Mouse (Mus musculus) cerebellum, adult 2 months (tissue): ENCODE results near the gene Zdhhc1. TPM values are rescaled to one million over a fixed set of nuclear protein-coding genes. Genes with fewer than 3 reads are reported as not detected.

ENCODE experiments used
- DNase-seq, 2 experiments: peaks; one replicate each; pipeline ENCODE4 v3.0.0; 2021
- H3K27ac ChIP-seq: fragments of 200-500 bp; 2 replicates; pipeline ENCODE4 v1.5.1; 2012; ENCODE audit warnings: low read length, control low read depth, inconsistent platforms; ENCODE audit not compliant: insufficient read depth
- H3K27me3 ChIP-seq: fragments of 200-500 bp; 2 replicates; pipeline ENCODE4 v1.6.1; 2012; ENCODE audit warnings: inconsistent platforms, mild to moderate bottlenecking, low read length, moderate library complexity; ENCODE audit not compliant: control insufficient read depth, insufficient read depth
- H3K4me1 ChIP-seq: fragments of 200-500 bp; 2 replicates; pipeline ENCODE4 v1.6.1; 2011; ENCODE audit warnings: low read length; ENCODE audit not compliant: control insufficient read depth, insufficient read depth
- H3K4me3 ChIP-seq: fragments of 200-500 bp; replicated peaks from 2 replicates; pipeline ENCODE3; 2011; ENCODE audit warnings: mild to moderate bottlenecking, low read depth, low read length, control low read depth; ENCODE audit not compliant: insufficient read depth
- CTCF ChIP-seq: fragments of 200-500 bp; IDR thresholded peaks from 2 replicates; pipeline ENCODE4 v1.5.1; 2011; ENCODE audit warnings: low read depth, mild to moderate bottlenecking, control low read depth, low read length, moderate library complexity, borderline replicate concordance; ENCODE audit not compliant: insufficient read depth
- POLR2A ChIP-seq: fragments of 200-500 bp; IDR thresholded peaks from 2 replicates; pipeline ENCODE4 v1.6.1; 2011; ENCODE audit warnings: low read length, control low read depth, borderline replicate concordance; ENCODE audit not compliant: insufficient read depth
- WGBS: fragments of 180-500 bp; shearing (Covaris S2); methylation state at CpG from one replicate; pipeline ENCODE4 v1.1.7; 2018; 5-methylcytosine and 5-hydroxymethylcytosine counted together
- polyA plus RNA-seq: library from polyadenylated mRNA; depleted of rRNA; stranded (reverse); fragments of >200 nt; gene quantifications from 2 replicates; pipeline ENCODE4 v1.2.3, GENCODE M21; 2012

Gene Zdhhc1
- polyA plus RNA-seq, 1 experiment = 64.7 TPM

GRCm38 (mm10) chr8:105442661-105443060 lies 54.0 kb downstream of the Zdhhc1 start:
- H3K4me1 ChIP-seq = peaks cover 3% of the 10 kb centered on the region; the same call in 1 of the 2 replicates
- DNase-seq = no peak
- H3K27ac ChIP-seq = no peak overlapping the region
- no peak for TF ChIP-seq CTCF
- 46% methylated on average over 5 of the region's 5 CpGs for WGBS
- no peaks in the 10 kb centered on the region for H3K27me3 ChIP-seq
- H3K4me3 ChIP-seq = no peak overlapping the region

- TF ChIP-seq POLR2A = no peak
- TF ChIP-seq CTCF = no peak
- no peak for DNase-seq
- WGBS = 14% methylated on average over 6 of the region's 6 CpGs
Observed at GRCm38 (mm10) chr8:105441433-105441832, 55.3 kb downstream of the Zdhhc1 start.

GRCm38 (mm10) chr8:105438865-105439264 lies 57.8 kb downstream of the Zdhhc1 start:
- no peaks in the 10 kb centered on the region for H3K4me1 ChIP-seq
- no peak for TF ChIP-seq POLR2A
- peak; percentile 38; the same call in 1 of the 2 replicates for TF ChIP-seq CTCF
- no peak overlapping the region for H3K4me3 ChIP-seq
- no peak overlapping the region for H3K27ac ChIP-seq
- H3K27me3 ChIP-seq = no peaks in the 10 kb centered on the region
- no peak for DNase-seq
- WGBS = 66% methylated on average over 5 of the region's 5 CpGs

More at GRCm38 (mm10) chr8:105441433-105441832, 55.3 kb downstream of the Zdhhc1 start:
- Histone ChIP-seq H3K27ac (no peak overlapping the region), H3K4me3 (no peak overlapping the region), H3K4me1 (peaks cover 3% of the 10 kb centered on the region; the same call in 1 of the 2 replicates), H3K27me3 (no peaks in the 10 kb centered on the region)

GRCm38 (mm10) chr8:105437078-105437748 lies 59.5 kb downstream of the Zdhhc1 start:
- 89% methylated on average over 5 of the region's 5 CpGs for WGBS
- H3K27ac ChIP-seq = no peak overlapping the region
- DNase-seq = no peak
- TF ChIP-seq POLR2A (no peak), CTCF (no peak)
- H3K4me1 ChIP-seq = peaks cover 3% of the 10 kb centered on the region; the same call in 1 of the 2 replicates
- no peaks in the 10 kb centered on the region for H3K27me3 ChIP-seq
- no peak overlapping the region for H3K4me3 ChIP-seq

- Histone ChIP-seq H3K27ac (no peak overlapping the region), H3K4me3 (no peak overlapping the region), H3K4me1 (peaks cover 3% of the 10 kb centered on the region; the same call in 1 of the 2 replicates), H3K27me3 (no peaks in the 10 kb centered on the region)
- TF ChIP-seq CTCF = no peak
- TF ChIP-seq POLR2A = no peak
- WGBS = 62% methylated on average over 5 of the region's 5 CpGs
- no peak for DNase-seq
Observed at GRCm38 (mm10) chr8:105436218-105436617, 60.5 kb downstream of the Zdhhc1 start.

GRCm38 (mm10) chr8:105434136-105434535 lies 62.6 kb downstream of the Zdhhc1 start:
- H3K27ac ChIP-seq = no peak overlapping the region
- peaks cover 3% of the 10 kb centered on the region; the same call in 1 of the 2 replicates for H3K4me1 ChIP-seq
- H3K27me3 ChIP-seq = no peaks in the 10 kb centered on the region
- no peak for DNase-seq
- H3K4me3 ChIP-seq = no peak overlapping the region
- WGBS = 81% methylated on average over 5 of the region's 5 CpGs
- TF ChIP-seq POLR2A = no peak
- TF ChIP-seq CTCF = no peak

- peaks cover 3% of the 10 kb centered on the region; the same call in 1 of the 2 replicates for H3K4me1 ChIP-seq
- no peak for DNase-seq
- no peak overlapping the region for H3K4me3 ChIP-seq
- H3K27me3 ChIP-seq = no peaks in the 10 kb centered on the region
- WGBS = 53% methylated on average over 5 of the region's 5 CpGs
- TF ChIP-seq CTCF (no peak), POLR2A (no peak)
- H3K27ac ChIP-seq = no peak overlapping the region
Observed at GRCm38 (mm10) chr8:105433511-105433910, 63.2 kb downstream of the Zdhhc1 start.

GRCm38 (mm10) chr8:105433021-105433420 lies 63.7 kb downstream of the Zdhhc1 start:
- H3K27ac ChIP-seq = no peak overlapping the region
- WGBS = 48% methylated on average over 6 of the region's 6 CpGs

More at GRCm38 (mm10) chr8:105433021-105433420, 63.7 kb downstream of the Zdhhc1 start:
- Histone ChIP-seq H3K27me3 (no peaks in the 10 kb centered on the region), H3K4me3 (no peak overlapping the region), H3K4me1 (peaks cover 3% of the 10 kb centered on the region; the same call in 1 of the 2 replicates)
- no peak for DNase-seq
- no peak for TF ChIP-seq POLR2A
- no peak for TF ChIP-seq CTCF
